11 mouse cellular contexts compared by ENCODE assay signal in genomic region chr19:4230415-4230814, GRCm38 (mm10). TPM values are rescaled to one million over a fixed set of nuclear protein-coding genes. Genes with fewer than 3 reads are reported as not detected.
DNase-seq lines count a peak whose midpoint lies in the region.
"Had no signal": no experiment of that assay in that cellular context is flagged by ENCODE, and none has a peak within 500 bp of the region (broad histone marks: within the 10 kb centered on the region; RNA-seq: fewer than 3 reads in every experiment).

No protein-coding gene starts in this region.

- peaks cover 16% of the 10 kb centered on the region; the same call in 1 of the 2 replicates for H3K4me1 ChIP-seq in brown adipose tissue, adult 24 weeks (ENCODE audit: control insufficient read depth, insufficient read depth, insufficient read length, low read length)

- H3K27ac ChIP-seq in brown adipose tissue, adult 24 weeks (replicated peaks; ENCODE audit: low read depth, low read length), result peak overlapping the region; percentile 73

- peak; percentile 76 to 86 for DNase-seq in adrenal gland, adult (ENCODE audit: inconsistent age in 2 of 2, low spot score in 1 of 2)
- no peak for DNase-seq in adrenal gland, postnatal 4 days (ENCODE audit: low spot score in 2 of 2)
- DNase-seq in lung, postnatal 36 days, result peak; percentile 37
- DNase-seq in lung, postnatal 10 days, result no peak
- peak; percentile 38 for DNase-seq in naive thymus-derived CD4-positive, alpha-beta T cell, adult 2 months (ENCODE audit: low read depth)
- DNase-seq in layer of hippocampus, adult 18-20 months (ENCODE audit: low spot score in 2 of 2), result no peak
- no peak for DNase-seq in urinary bladder, postnatal 4 days (ENCODE audit: low spot score in 2 of 2)

- no peak overlapping the region for H3K4me3 ChIP-seq in brown adipose tissue, adult 24 weeks (ENCODE audit: insufficient read depth, low read depth, low read length)

RNA-seq across cellular contexts. Expression of gene Pold4, which starts 1.3 kb away (rescaled TPM):
- total RNA-seq in adrenal gland, postnatal 4 days (2021), result 10 to 100 TPM; 32.7 to 34.3 TPM
- polyA plus RNA-seq in brown adipose tissue, adult 24 weeks (2012; ENCODE audit: insufficient read depth, insufficient read length, missing spikeins), result 63.7 and 81.4 TPM in 2 replicates
- total RNA-seq in layer of hippocampus, adult 18-20 months (2021), result 10 to 100 TPM; 14.4 to 16.5 TPM

RNA-seq across cellular contexts. Expression of gene AC109138.7, which starts 16.3 kb away (rescaled TPM):
- not detected for total RNA-seq in adrenal gland, postnatal 4 days (2021)
- polyA plus RNA-seq in brown adipose tissue, adult 24 weeks (2012; ENCODE audit: insufficient read depth, insufficient read length, missing spikeins), result not detected in 2 replicates
- total RNA-seq in layer of hippocampus, adult 18-20 months (2021), result not detected
- total RNA-seq: monocyte, adult 5-6 weeks had no signal
- polyA plus RNA-seq: hindbrain, embryonic 15.5 days; limb, embryonic 15.5 days had no signal

RNA-seq across cellular contexts. Expression of gene Clcf1, which starts 16.4 kb away (rescaled TPM):
- total RNA-seq in adrenal gland, postnatal 4 days (2021), result 10 to 100 TPM; 10.0 to 10.7 TPM
- polyA plus RNA-seq in brown adipose tissue, adult 24 weeks (2012; ENCODE audit: insufficient read depth, insufficient read length, missing spikeins), result not detected in 2 replicates
- total RNA-seq in layer of hippocampus, adult 18-20 months (2021), result under 1 TPM; 0.38 to 0.57 TPM

RNA-seq across cellular contexts. Expression of gene Rad9a, which starts 29.0 kb away (rescaled TPM):
- 10 to 100 TPM; 14.7 to 16.2 TPM for total RNA-seq in adrenal gland, postnatal 4 days (2021)
- 4.4 and 7.6 TPM in 2 replicates for polyA plus RNA-seq in brown adipose tissue, adult 24 weeks (2012; ENCODE audit: insufficient read depth, insufficient read length, missing spikeins)
- 1 to 10 TPM; 7.9 to 9.6 TPM for total RNA-seq in layer of hippocampus, adult 18-20 months (2021)

RNA-seq across cellular contexts. Expression of gene Ppp1ca, which starts 38.5 kb away (rescaled TPM):
- 100 to 1,000 TPM; 464 to 467 TPM for total RNA-seq in adrenal gland, postnatal 4 days (2021)
- polyA plus RNA-seq in brown adipose tissue, adult 24 weeks (2012; ENCODE audit: insufficient read depth, insufficient read length, missing spikeins), result 265 and 309 TPM in 2 replicates
- 100 to 1,000 TPM; 268 TPM for total RNA-seq in layer of hippocampus, adult 18-20 months (2021)

Comparison
In these comparisons a context has a peak if more than half of its experiments do, and no peak if none do; other contexts are left out.
1. DNase-seq: peak in adrenal gland, adult (2 of 2), lung, postnatal 36 days (single experiment) and naive thymus-derived CD4-positive, alpha-beta T cell, adult 2 months (single experiment); none in adrenal gland, postnatal 4 days (0 of 2), lung, postnatal 10 days (single experiment), layer of hippocampus, adult 18-20 months (0 of 2) and urinary bladder, postnatal 4 days (0 of 2).
2. RNA of gene Clcf1, which starts 16.4 kb away (total RNA-seq): 10.0 to 10.7 TPM in adrenal gland, postnatal 4 days; 0.38 to 0.57 TPM in layer of hippocampus, adult 18-20 months; every median in the first group is over 4 times any median in the second.